Mouse (Mus musculus) forelimb bud, embryonic 11.5 days (tissue): ENCODE measurements around the gene Mphosph6.

ENCODE experiments used
- DNase-seq: peaks from one replicate; pipeline ENCODE4 v3.0.0-alpha.2; 2012; ENCODE audit warnings: low read depth, low spot score

Mphosph6 gene

DNA sequence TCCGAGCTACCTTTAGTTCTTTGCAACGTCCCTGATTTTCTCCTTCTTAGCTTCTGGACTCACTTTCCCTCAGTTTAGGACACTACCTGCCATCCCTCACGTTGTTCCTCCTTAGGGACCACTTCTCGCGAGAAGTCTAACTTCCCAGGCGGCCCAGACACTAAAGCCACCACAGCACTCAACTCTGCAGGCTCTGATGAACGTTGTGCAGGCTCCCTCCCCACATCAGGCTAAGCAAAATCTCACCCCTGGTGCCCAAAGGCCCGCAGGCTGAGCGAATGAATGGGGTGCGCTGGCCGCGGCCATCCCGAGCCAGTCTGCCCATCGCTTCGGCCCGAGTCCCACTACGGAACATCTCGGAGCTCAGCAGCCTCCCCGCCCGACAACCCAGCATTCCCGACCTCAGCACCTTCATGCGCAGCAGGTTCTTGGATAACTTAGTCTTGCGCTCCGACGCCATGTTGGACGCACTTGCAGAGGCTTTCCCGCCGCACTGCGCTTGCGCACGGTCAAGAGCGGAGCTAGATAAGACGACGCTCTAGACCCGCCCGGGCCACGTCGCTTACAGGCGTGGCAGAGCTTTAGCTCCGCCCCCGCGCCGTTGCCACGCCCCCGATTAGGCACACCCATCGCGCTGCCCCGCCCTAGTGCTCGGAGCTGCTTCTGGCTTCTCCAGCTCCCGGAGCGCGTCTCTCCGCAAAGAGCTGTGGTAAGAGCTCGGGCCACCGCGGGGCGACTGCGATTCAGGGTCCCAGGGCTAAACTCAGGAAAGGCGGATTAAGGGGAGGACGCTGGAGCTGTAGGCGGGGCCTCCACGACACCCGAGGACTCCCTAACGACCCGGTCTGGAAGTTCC lies at the start of gene Mphosph6:
TSS of gene Mphosph6 (minus strand) at position 501 of the 856 bp plus-strand sequence.
- DNase-seq, result peak; percentile 98

DNA sequence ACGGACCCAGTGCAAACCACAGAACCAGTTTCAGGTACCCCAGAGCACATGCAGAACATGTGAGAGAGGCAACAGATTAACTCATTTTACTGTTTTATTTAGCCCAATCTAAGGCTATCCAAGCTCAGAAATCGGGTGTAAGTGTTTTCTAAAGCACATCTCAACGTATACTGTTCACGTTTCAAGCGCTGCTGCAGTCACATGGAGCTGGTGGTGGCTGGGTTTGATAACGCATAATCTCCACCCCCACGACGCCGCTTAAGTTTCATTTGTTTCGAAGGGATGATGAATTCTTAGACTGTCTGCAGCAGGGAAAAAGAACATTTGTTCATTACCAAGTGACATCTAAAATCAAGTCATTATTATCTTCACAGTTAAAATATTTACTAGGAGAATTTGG lies 48.7 kb upstream of the Mphosph6 start:
- DNase-seq, result no peak

DNA sequence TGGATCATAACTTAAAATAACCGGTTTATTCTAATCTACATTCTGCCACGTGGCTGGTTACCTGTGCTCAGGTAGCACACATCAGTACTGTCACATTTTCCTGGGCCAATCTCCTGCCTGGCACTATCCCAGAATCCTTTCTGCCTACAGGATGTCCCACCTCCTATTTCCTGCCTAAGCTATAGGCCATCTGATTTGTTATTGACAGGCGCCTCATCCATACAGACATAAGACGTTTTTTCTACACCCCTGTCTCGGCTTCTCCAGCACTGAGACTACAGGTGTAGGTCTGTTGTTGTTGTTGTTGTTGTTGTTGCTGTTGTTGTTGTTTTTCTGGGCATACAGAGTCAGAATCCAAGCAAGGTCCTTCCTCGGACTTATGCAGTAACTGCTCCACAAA lies 46.1 kb upstream of the Mphosph6 start:
- no peak for DNase-seq

DNA sequence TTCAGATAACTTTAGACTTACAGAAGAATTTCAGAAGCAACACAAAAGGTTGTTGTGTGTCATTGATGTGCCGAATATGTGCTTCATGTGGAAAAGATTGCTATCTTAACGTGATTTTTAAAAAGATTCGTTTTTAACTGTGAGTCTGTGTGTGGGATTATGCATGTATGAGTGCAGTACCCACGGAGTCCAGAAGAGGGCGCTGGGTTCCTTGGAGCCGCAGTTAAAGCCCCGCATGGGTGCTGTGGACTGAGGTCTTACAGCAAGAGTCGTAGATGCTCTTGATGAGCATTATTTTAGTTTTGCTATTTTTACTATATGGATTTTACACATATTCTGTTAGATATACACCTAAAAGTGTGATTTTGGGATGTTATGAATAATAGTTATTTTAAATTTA lies 42.0 kb upstream of the Mphosph6 start:
- DNase-seq, result no peak

DNA sequence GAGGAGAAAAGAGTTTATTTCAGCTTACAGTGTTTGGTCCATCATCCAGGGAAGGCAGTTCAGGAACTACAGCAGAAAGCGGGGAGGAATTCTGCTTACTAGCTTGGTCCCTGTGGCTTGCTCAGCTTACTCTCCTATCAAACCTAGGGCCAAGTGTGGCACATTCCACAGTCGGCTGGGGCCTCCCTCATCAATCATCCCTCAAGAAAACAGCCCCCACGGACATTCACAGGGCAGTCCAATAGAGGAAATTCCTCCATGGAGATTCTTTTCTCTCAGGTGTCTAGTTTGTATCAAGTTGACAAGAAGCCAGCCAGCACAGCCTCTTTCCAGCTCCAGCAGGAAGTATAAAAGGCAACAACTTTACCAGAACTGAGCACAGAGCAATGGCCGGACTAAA lies 11.8 kb upstream of the Mphosph6 start:
- no peak for DNase-seq

DNA sequence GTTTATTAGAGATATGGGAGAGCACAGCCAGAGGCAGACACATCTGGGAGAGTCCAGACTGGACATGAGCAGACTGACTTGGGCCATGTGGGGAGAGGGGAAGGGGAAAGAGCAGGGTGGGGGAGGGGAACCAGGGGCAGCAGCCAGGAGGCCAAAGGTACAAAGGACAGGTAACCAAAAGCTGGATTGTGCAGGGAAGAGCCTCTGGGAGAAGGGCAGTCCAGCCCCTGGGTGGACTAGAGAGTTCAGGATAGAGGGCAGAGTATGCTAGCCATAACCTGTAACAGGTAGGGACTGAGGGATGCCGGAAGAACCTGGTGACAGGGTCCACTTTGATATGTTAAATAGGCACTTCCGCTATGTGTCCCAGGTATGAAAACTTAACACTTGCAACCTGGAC lies 8.9 kb upstream of the Mphosph6 start:
- no peak for DNase-seq

DNA sequence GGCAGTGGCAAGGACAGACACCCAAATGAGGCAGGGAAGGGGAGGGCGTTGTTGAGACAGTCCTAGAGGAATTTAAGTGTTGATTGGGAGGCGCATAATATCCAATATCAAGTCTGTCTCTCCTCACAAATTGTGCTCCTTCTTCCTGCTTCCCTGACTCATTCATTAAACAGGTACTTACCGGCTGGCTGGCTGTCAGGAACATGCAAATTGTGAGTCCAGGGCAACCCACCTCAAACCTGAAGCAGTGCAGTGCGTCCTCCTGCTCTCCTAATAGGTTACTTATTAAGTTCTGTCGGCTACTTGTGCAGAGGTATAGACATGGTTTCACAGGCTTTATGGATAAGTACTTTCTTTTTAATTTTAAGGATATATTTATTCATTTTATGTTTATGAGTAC lies 3.7 kb upstream of the Mphosph6 start:
- DNase-seq, result no peak

DNA sequence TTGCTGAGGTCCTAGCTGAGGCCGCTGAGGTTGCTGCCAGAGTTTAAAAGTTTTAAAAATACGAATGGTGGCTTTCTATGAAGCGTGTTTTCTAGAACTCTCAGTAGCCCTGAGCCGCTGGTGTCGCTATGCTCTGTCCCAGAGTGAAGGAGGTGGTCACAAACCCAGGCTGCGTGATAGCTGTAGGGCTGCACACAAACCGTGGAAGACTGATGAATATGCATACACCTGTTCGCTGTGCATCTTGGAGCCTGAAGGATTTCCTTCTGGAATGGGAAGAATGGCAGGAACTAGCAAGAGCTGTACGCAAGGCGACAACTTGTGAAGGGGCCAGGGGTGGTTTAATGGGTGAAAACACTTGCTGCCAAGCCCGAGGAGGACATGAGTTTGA lies 551 bp upstream of the Mphosph6 start:
- no peak for DNase-seq

DNA sequence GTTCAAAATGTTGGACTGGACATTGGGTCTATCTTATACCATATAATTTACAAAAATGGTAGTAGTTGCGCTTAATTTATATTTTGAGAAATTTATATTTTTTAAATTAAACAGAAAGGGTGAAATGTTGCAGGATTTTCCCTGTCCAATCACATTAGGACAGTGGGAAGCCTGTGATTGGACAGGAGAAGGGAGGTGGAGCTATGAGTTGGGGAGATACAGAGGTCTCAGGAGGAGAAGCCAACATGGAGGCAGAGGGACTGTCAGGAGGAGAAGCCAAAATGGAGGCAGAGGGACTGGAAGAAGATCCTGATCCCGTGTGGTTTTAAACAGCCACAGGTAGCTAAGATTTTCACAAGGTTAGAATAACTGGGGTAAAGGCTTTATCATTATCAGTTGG lies 3.7 kb downstream of the Mphosph6 start:
- DNase-seq, result no peak

DNA sequence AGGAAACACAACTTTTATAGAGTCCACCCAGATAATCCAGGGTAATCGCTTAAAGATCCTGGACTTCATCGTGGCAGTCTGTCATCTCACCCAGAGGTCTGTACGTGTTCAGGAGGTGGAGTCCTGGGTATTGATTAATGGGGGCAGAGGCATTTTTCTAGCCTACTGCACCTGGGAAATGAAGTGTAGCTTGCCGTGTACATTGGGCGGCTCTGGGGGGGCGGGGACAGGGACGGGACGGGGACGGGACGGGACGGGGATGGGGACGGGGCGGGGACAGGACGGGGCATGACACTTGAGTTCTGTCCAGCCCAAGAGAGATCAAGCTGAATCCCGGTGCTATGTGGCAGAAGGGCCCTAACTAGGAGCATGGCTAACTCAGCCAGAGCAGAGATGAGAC lies 5.3 kb downstream of the Mphosph6 start:
- DNase-seq, result no peak

DNA sequence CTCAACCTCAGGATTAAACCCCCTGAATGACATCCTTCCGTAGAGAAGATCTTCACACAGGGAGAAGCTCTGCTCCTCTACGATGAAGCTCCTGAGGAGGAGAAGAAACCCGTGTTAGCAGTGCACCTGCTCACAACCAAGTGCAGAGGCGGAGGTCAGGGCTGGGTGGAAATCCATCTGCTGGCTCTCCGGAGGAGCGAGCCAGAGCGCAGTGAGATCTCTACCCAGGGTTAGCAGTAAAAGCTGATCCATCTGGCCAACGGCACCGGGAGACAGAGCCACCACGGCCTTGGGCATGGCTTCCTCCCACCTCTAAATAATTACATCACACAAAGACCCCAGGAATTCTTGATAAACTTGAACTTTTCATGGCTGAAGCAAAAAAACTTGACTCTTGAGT lies 7.2 kb downstream of the Mphosph6 start:
- DNase-seq, result no peak

DNA sequence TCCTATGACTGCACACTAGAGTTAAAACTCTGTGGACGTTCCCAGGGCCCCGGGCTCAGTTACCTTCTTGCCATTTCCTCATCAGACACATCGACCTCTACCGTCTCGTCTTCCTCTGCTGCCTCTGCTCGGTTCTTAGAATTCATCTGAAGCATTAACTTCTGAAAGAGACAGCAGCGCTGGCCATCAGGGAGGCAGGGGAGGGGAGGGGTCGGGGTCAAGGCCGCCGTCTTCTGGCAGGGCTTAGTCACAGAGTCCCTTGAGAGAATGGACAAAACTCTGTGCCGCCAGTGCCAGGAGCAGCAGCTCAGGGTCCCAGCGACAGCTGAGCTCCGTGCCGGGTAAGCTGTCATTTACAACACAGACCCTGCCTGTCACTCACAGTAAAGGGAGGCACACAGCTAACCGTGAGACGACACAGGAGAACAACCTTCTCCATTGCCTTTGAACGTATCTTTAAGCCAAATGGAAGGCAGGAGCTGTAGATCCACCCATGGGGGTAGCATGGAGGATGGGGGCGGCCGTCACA lies 9.1 kb downstream of the Mphosph6 start:
- no peak for DNase-seq

DNA sequence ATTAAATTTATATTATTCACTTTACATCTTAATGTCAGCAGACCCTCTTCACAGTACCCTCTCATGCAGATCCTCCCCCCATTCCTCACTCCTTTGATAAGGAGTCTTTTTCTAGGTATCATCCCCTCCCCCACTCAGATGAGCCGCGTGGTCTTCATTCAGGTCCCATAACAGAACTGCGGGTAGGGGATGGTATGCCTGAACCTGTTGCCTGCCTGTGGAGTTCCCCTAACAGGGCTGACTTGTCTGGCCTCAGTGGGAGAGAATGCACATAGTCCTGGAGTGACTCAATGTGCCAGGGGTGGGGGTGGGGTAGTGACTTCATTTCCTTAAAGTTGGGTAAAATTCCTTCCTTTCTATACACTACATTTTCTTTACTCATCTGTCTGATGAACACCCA lies 15.3 kb downstream of the Mphosph6 start:
- DNase-seq, result no peak

DNA sequence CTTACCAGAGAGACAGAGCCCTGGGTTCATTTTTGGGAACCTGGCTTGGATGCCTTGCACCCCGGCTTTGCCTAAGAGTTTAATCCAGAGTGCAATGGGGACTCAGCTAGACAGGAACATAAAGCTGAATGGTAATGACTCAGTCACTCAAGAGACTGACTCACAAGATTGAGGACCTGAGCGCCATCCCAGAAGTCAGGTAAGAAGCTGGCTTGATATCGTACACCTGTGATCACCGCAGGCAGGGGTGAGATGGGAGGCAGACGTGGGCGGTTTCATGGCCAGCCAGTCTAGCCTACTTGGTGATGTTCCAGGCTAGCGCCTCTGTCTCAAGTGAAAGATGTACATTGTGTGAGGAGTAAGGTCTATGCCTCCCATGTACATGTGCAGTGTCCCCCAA lies 18.7 kb downstream of the Mphosph6 start:
- no peak for DNase-seq

DNA sequence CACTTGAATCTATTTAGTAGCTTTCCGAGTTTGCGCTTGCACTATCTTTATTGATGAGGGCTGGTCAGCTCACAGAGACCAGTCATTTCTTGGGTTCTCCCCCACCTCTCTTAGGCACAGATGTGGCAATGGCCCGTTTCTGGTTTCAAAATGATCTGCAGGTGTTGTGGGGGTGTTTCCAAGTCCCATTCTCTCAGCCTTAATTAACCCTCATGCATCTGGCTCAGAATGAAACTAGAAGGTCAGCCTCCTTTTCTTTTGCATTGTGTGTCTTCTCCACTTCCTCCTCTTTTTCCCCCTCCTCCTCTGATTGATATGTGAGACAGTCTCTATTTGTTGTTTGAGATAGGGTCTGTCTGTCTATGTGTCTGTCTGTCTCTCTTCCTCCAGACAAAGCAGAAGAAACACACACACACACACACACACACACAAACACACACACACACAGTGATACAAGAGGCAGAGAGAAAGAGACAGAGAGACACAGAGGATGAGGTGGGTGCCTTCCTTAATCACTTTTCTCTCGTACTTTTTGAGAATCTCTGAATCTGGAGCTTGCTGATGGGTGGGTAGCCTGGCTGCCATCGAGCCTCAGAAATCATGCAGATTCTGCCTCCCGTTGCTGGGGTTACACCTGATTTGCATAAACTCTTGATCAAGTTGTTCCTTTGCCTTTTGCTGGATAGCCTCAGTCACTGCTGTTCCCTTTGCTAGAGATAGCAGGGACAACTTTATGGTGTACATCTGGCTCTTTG lies 20.2 kb downstream of the Mphosph6 start:
- DNase-seq, result no peak

DNA sequence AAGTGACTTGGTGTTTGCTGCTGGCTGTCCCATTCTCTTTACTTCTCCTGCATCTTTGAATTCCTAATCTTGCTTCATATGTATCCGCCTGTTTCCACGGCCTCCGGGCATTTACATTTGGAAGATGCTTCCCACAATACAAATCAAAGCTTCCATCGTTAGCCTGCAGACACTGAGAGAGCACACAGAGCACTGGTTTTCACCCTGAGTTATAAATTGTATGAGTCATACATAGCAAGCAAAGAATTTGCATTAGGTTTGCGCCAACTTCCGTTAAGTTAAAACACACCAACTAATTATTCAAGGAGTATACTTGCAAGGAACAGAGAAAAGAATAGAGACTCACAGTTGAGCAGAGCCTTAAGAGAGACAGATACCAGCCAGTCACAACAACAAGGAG lies 22.4 kb downstream of the Mphosph6 start:
- no peak for DNase-seq

DNA sequence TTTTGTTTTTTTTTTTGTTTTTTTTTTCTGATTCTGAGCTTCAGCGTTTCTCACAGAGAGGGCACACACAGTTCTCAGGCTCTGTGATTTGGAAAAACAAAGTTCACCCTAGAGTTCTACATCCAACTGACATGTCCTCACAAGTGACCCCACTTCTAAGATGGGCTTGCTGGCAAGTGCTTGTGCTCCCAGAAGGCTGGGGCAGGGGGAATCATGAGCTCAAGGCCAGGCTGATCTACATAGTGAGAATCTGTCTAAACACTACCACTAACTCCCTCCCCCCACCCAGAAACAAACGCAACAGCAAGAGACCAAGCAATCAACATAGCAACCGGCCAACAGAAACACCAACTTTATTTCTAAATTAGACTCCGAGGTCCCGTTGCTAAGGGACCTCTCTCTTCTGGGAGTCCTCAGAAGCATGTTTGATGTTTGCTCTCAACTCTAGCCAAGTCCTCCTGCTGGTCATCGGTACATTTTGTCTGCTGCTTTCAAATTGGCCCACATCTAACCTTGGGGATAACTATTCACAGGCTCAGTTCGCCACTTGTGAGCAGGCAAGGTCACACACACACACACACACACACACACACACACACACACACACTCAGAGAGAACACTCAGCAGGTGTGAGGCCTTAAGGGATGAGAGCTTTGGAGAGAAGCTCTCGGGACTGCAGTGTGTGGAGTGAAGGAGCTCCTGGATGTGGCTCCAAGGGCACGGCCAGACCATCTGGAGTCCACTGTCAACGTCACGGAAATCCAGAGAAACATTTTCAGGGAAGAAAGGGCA lies 23.0 kb downstream of the Mphosph6 start:
- DNase-seq, result no peak

DNA sequence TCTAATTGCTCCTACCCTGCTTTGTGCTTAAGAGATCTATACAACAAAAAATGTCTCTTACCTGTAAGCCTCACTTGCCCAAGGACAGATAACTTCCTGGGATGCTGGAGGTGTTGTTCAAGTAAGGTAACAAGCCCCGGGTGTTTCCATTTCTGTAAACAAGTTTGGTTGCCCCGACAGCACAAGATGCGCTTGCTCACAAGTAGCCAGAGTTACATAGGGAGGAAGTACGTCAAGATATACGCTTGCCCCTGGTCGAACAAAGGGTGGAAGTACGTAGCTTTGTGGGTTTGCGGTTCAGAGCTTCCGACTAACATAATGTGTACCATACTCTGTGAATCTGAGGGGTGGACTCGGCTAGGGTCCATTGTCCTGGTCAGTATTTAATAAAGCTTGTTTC lies 25.7 kb downstream of the Mphosph6 start:
- DNase-seq, result no peak

DNA sequence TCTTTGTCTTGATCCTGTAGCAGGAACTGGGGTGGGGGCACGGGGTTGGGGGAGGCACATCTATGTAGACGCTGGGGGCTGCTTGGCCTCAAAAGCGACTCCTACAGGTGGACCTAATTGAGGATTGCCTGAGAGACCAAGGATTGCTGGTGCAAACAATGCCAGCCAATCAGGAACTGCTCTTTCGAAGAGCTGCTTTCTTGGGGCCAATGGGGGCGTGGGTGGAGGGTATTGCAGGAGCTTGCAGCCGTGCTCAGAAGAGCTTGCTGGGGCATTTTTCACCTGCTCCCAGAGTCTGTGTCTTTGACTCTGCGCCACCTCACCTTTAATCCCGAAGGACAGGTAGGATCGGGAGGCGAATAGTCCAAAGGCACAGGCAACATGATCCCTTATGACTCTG lies 26.1 kb downstream of the Mphosph6 start:
- no peak for DNase-seq

DNA sequence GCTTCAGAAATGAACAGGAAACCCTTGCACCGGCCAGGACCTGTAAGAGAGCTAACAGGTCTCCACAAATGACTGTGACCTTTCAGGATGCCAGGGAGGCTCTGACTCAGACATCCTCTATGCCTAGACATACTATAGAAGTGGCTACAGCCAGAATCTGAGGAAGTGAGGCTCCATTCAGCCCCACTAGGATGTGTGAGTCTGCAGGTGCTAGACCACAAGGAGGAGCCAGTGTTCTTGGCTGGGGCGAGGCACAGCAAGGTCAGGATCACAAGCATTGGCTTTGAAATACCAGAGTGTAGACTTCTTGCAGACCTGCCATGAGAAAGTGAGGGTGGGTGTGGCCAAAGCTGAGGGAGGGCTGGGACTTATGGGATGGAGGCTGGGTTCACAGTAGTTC lies 29.1 kb downstream of the Mphosph6 start:
- DNase-seq, result no peak

DNA sequence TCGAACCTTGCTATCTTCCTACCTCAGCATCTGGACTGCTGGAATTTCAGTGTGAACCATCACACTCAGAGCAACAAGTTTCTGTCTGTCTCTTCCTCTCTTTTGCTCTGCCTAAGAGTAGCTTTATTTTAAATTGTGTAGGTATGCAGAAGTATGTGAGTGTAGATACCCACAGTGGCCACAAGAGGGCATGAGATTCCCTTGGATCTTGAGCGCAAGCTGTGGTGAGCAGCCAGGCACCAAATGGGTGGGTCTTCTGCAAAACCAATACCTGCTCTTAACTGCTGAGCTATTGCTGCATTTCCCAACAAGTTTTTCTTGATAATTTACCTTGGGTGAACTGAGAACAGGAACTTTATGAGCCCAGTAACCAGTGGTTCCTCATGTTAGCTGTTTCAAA lies 29.6 kb downstream of the Mphosph6 start:
- peak; percentile 57 for DNase-seq
